In the genomic region with DNA sequence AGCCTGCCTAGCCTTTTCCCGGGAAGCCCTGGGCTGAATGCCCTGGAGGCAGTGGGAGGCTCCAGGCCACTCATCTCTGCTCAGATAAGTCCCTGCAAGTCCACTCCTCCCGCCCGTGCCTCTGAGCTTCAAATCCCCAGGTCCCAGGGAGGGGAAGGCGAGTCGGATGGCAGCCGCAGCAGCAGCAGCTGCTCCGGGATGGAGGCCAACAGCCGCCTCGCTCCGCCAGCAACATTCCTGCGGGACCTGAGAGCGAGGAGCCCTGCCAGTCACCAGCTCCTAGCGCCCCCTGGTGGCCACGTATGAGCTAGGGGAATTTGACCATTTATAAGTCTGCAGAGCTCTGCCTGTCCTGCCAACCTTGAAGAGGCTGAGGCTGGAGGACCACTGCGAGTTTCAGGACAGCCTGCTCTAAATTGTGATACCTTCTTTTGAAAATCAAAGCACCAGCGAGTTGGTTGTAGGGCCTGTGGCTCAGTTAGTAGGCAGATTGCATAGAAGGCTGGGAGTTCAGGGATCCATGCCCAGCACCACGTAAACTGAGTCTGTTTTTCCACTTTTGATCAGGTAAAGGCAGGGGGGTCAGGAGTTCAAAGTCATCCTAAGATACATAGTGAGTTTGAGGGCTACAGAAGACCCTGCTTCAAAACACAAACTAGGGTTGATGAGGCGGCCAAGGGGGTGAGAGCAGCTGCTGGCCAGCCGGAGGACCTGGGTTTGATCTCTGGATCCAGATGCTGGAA, we compare ENCODE assay signal across 8 mouse cellular contexts. TPM values are rescaled to one million over a fixed set of nuclear protein-coding genes. Genes with fewer than 3 reads are reported as not detected.
DNase-seq lines count a peak whose midpoint lies in the region; ATAC-seq and TF ChIP-seq lines count a peak whose summit lies in the region.

No protein-coding gene starts in this region.

- no peak overlapping the region for H3K9ac ChIP-seq in kidney, embryonic 14.5 days (ENCODE audit: low read depth, low read length)
- H3K9ac ChIP-seq in limb, embryonic 14.5 days (ENCODE audit: low read depth, low read length, severe bottlenecking) = no peak overlapping the region

- no peak overlapping the region for H3K4me2 ChIP-seq in kidney, embryonic 14.5 days (replicated peaks; ENCODE audit: low read depth, low read length)
- H3K4me2 ChIP-seq in limb, embryonic 14.5 days (replicated peaks; ENCODE audit: low read depth, low read length, severe bottlenecking) = 0 out of 2 replicates have a peak overlapping the region, but pooled peaks have one; percentile 14

- TF ChIP-seq POLR2A in bone marrow macrophage, adult 2 months (IDR thresholded peaks at IDR 0.05; ENCODE audit: borderline replicate concordance, low read depth, low read length) = no peak
- TF ChIP-seq POLR2A in embryonic fibroblast, embryonic 13.5 days (IDR thresholded peaks at IDR 0.05; ENCODE audit: low read depth, low read length) = no peak
- TF ChIP-seq POLR2A in limb, embryonic 14.5 days (IDR thresholded peaks at IDR 0.05; ENCODE audit: borderline replicate concordance, extremely low read depth, insufficient read depth, insufficient read length) = no peak

- ATAC-seq in kidney, embryonic 14.5 days (ENCODE audit: low FRiP score, low TSS enrichment) = peak; percentile 91
- ATAC-seq in limb, embryonic 14.5 days (ENCODE audit: low FRiP score, low read depth) = peak; percentile 92

- no peak overlapping the region for H3K27ac ChIP-seq in bone marrow macrophage, adult 2 months (ENCODE audit: insufficient read depth, low read depth, low read length)
- peak overlapping the region; percentile 9; the same call in 1 of the 2 replicates for H3K27ac ChIP-seq in embryonic fibroblast, embryonic 13.5 days (ENCODE audit: insufficient read depth, low read length)
- H3K27ac ChIP-seq in kidney, embryonic 14.5 days (ENCODE audit: low read depth, low read length) = peak overlapping the region; percentile 30; the same call in 1 of the 2 replicates
- H3K27ac ChIP-seq in limb, embryonic 14.5 days (replicated peaks; ENCODE audit: low read depth, low read length) = no peak overlapping the region

- peak; percentile 79 for TF ChIP-seq CTCF in bone marrow macrophage, adult 2 months (IDR thresholded peaks at IDR 0.05; ENCODE audit: low read depth, low read length)
- TF ChIP-seq CTCF in embryonic fibroblast, embryonic 13.5 days (IDR thresholded peaks at IDR 0.05; ENCODE audit: borderline replicate concordance, insufficient read depth, low read length) = peak; percentile 89

- WGBS in kidney, embryonic 14.5 days = 15% methylated on average over 19 of the region's 19 CpGs
- 13% methylated on average over 19 of the region's 19 CpGs for WGBS in limb, embryonic 14.5 days

- H3K4me1 ChIP-seq in bone marrow macrophage, adult 2 months (ENCODE audit: control insufficient read depth, insufficient read depth, low read length) = no peaks in the 10 kb centered on the region
- no peaks in the 10 kb centered on the region for H3K4me1 ChIP-seq in embryonic fibroblast, embryonic 13.5 days (ENCODE audit: control insufficient read depth, insufficient read depth, low read length)
- H3K4me1 ChIP-seq in kidney, embryonic 14.5 days (ENCODE audit: control insufficient read depth, insufficient read depth, low read length) = no peaks in the 10 kb centered on the region
- peaks cover 12% of the 10 kb centered on the region for H3K4me1 ChIP-seq in limb, embryonic 14.5 days (ENCODE audit: control insufficient read depth, insufficient read depth, low read length)

- no peaks in the 10 kb centered on the region for H3K9me3 ChIP-seq in kidney, embryonic 14.5 days (ENCODE audit: control insufficient read depth, low read length)
- H3K9me3 ChIP-seq in limb, embryonic 14.5 days (ENCODE audit: control insufficient read depth, low read length) = no peaks in the 10 kb centered on the region

- DNase-seq in A20 (ENCODE audit: low read depth, low spot score) = peak; percentile 74
- peak; percentile 91 to 96 for DNase-seq in heart, adult 9 months (ENCODE audit: low spot score in 2 of 2)
- DNase-seq in limb, embryonic 14.5 days (ENCODE audit: low spot score) = peak; percentile 95
- peak; percentile 80 for DNase-seq in naive thymus-derived CD4-positive, alpha-beta T cell, adult 2 months (ENCODE audit: low read depth)
- DNase-seq in splenic B cell, adult 2 months (ENCODE audit: low read depth, low spot score) = peak; percentile 75

- no peak overlapping the region for H3K4me3 ChIP-seq in bone marrow macrophage, adult 2 months (ENCODE audit: insufficient read depth, low read length)
- H3K4me3 ChIP-seq in embryonic fibroblast, embryonic 13.5 days (ENCODE audit: insufficient read depth, low read length) = no peak overlapping the region
- H3K4me3 ChIP-seq in kidney, embryonic 14.5 days (ENCODE audit: low read length) = no peak overlapping the region
- no peak overlapping the region for H3K4me3 ChIP-seq in limb, embryonic 14.5 days (replicated peaks; ENCODE audit: low read length)

- H3K27me3 ChIP-seq in kidney, embryonic 14.5 days (ENCODE audit: control insufficient read depth, insufficient read depth, low read length) = no peaks in the 10 kb centered on the region
- H3K27me3 ChIP-seq in limb, embryonic 14.5 days (ENCODE audit: control insufficient read depth, insufficient read depth, low read length) = no peaks in the 10 kb centered on the region
- no peaks in the 10 kb centered on the region for H3K27me3 ChIP-seq in splenic B cell, adult 2 months (ENCODE audit: control insufficient read depth, insufficient read depth, low read length, poor library complexity, severe bottlenecking)

- H3K36me3 ChIP-seq in kidney, embryonic 14.5 days (ENCODE audit: control insufficient read depth, insufficient read depth, low read length) = no peaks in the 10 kb centered on the region
- no peaks in the 10 kb centered on the region for H3K36me3 ChIP-seq in limb, embryonic 14.5 days (ENCODE audit: control insufficient read depth, insufficient read depth, low read length)
- H3K36me3 ChIP-seq in splenic B cell, adult 2 months (ENCODE audit: control insufficient read depth, insufficient read depth, low read length, poor library complexity, severe bottlenecking) = no peaks in the 10 kb centered on the region

RNA-seq across cellular contexts. Expression of gene Rdh8, which starts 12.8 kb away (rescaled TPM):
- polyA plus RNA-seq in bone marrow macrophage, adult 2 months (2012; ENCODE audit: insufficient read depth, insufficient read length, missing spikeins) = not detected in 2 replicates
- not detected in 2 replicates for polyA plus RNA-seq in embryonic fibroblast, embryonic 13.5 days (2011; ENCODE audit: insufficient read length, low read depth, missing spikeins)
- polyA plus RNA-seq in kidney, embryonic 14.5 days (2014; fragmentation: Nextera tagmentation; extraction: Ambion mirVana) = not detected in 2 replicates
- polyA plus RNA-seq in limb, embryonic 14.5 days (2012; rRNA removed) = not detected in 2 replicates
- polyA plus RNA-seq in limb, embryonic 14.5 days (2014; fragmentation: Nextera tagmentation; extraction: Ambion mirVana) = not detected in 2 replicates

RNA-seq across cellular contexts. Expression of gene Col5a3, which starts 16.2 kb away (rescaled TPM):
- 0.15 and 0.31 TPM in 2 replicates for polyA plus RNA-seq in bone marrow macrophage, adult 2 months (2012; ENCODE audit: insufficient read depth, insufficient read length, missing spikeins)
- polyA plus RNA-seq in embryonic fibroblast, embryonic 13.5 days (2011; ENCODE audit: insufficient read length, low read depth, missing spikeins) = 68.7 and 71.7 TPM in 2 replicates
- polyA plus RNA-seq in kidney, embryonic 14.5 days (2014; fragmentation: Nextera tagmentation; extraction: Ambion mirVana) = 0.73 and 0.77 TPM in 2 replicates
- 5.5 and 6.7 TPM in 2 replicates for polyA plus RNA-seq in limb, embryonic 14.5 days (2012; rRNA removed)
- 3.2 and 4.5 TPM in 2 replicates for polyA plus RNA-seq in limb, embryonic 14.5 days (2014; fragmentation: Nextera tagmentation; extraction: Ambion mirVana)

RNA-seq across cellular contexts. Expression of gene A230050P20Rik, which starts 37.4 kb away (rescaled TPM):
- polyA plus RNA-seq in bone marrow macrophage, adult 2 months (2012; ENCODE audit: insufficient read depth, insufficient read length, missing spikeins) = 19.9 and 23.5 TPM in 2 replicates
- polyA plus RNA-seq in embryonic fibroblast, embryonic 13.5 days (2011; ENCODE audit: insufficient read length, low read depth, missing spikeins) = 14.7 and 25.3 TPM in 2 replicates
- polyA plus RNA-seq in kidney, embryonic 14.5 days (2014; fragmentation: Nextera tagmentation; extraction: Ambion mirVana) = 6.1 and 7.8 TPM in 2 replicates
- 25.4 and 35.2 TPM in 2 replicates for polyA plus RNA-seq in limb, embryonic 14.5 days (2012; rRNA removed)
- 4.5 and 4.7 TPM in 2 replicates for polyA plus RNA-seq in limb, embryonic 14.5 days (2014; fragmentation: Nextera tagmentation; extraction: Ambion mirVana)

RNA-seq across cellular contexts. Expression of gene Angptl6, which starts 48.5 kb away (rescaled TPM):
- 1.4 and 1.7 TPM in 2 replicates for polyA plus RNA-seq in bone marrow macrophage, adult 2 months (2012; ENCODE audit: insufficient read depth, insufficient read length, missing spikeins)
- polyA plus RNA-seq in embryonic fibroblast, embryonic 13.5 days (2011; ENCODE audit: insufficient read length, low read depth, missing spikeins) = 2.9 and 4.9 TPM in 2 replicates
- polyA plus RNA-seq in kidney, embryonic 14.5 days (2014; fragmentation: Nextera tagmentation; extraction: Ambion mirVana) = 2.0 and 2.2 TPM in 2 replicates
- polyA plus RNA-seq in limb, embryonic 14.5 days (2012; rRNA removed) = 3.1 and 4.0 TPM in 2 replicates
- 2.4 and 4.3 TPM in 2 replicates for polyA plus RNA-seq in limb, embryonic 14.5 days (2014; fragmentation: Nextera tagmentation; extraction: Ambion mirVana)

RNA-seq across cellular contexts. Expression of gene Ppan, which starts 56.9 kb away (rescaled TPM):
- 9.2 and 11.9 TPM in 2 replicates for polyA plus RNA-seq in bone marrow macrophage, adult 2 months (2012; ENCODE audit: insufficient read depth, insufficient read length, missing spikeins)
- polyA plus RNA-seq in embryonic fibroblast, embryonic 13.5 days (2011; ENCODE audit: insufficient read length, low read depth, missing spikeins) = 31.1 and 34.5 TPM in 2 replicates
- 82.3 and 90.0 TPM in 2 replicates for polyA plus RNA-seq in kidney, embryonic 14.5 days (2014; fragmentation: Nextera tagmentation; extraction: Ambion mirVana)
- 147 and 175 TPM in 2 replicates for polyA plus RNA-seq in limb, embryonic 14.5 days (2012; rRNA removed)
- polyA plus RNA-seq in limb, embryonic 14.5 days (2014; fragmentation: Nextera tagmentation; extraction: Ambion mirVana) = 79.8 and 82.7 TPM in 2 replicates

Comparison
In these comparisons a context has a peak if more than half of its experiments do, and no peak if none do; other contexts are left out.
1. H3K27ac ChIP-seq: peak in embryonic fibroblast, embryonic 13.5 days (single experiment) and kidney, embryonic 14.5 days (single experiment); none in bone marrow macrophage, adult 2 months (single experiment) and limb, embryonic 14.5 days (single experiment).
2. Peak in every context shown above with its lines, with median percentiles within 50 percentile points of each other: DNase-seq.